Mouse (Mus musculus) heart, postnatal 25 days (tissue): Measurements from ENCODE around the gene 1810030O07Rik. TPM values are rescaled to one million over a fixed set of nuclear protein-coding genes. Genes with fewer than 3 reads are reported as not detected.
"Not testable (repeated sequence)": the region's sequence is repeated elsewhere in the genome, so short reads cannot be mapped to it uniquely, and the experiment has no call there.

Source experiments
- DNase-seq: peaks from one replicate; pipeline ENCODE4 v3.0.0; 2022; ENCODE audit warnings: low spot score
- intact Hi-C: fragments of 180-260 bp; cut with DNase I; formaldehyde crosslinking; loops from one replicate; pipeline ENCODE4 v1.15.1; 2025
- total RNA-seq, 2 experiments: library from RNA; stranded (reverse); gene quantifications; 2 replicates each; pipeline ENCODE4 v1.2.3; 2021

Gene 1810030O07Rik
- 10 to 100 TPM in 1 of 2 experiments, 1 to 10 TPM in 1; 7.8 to 12.1 TPM for total RNA-seq

DNA sequence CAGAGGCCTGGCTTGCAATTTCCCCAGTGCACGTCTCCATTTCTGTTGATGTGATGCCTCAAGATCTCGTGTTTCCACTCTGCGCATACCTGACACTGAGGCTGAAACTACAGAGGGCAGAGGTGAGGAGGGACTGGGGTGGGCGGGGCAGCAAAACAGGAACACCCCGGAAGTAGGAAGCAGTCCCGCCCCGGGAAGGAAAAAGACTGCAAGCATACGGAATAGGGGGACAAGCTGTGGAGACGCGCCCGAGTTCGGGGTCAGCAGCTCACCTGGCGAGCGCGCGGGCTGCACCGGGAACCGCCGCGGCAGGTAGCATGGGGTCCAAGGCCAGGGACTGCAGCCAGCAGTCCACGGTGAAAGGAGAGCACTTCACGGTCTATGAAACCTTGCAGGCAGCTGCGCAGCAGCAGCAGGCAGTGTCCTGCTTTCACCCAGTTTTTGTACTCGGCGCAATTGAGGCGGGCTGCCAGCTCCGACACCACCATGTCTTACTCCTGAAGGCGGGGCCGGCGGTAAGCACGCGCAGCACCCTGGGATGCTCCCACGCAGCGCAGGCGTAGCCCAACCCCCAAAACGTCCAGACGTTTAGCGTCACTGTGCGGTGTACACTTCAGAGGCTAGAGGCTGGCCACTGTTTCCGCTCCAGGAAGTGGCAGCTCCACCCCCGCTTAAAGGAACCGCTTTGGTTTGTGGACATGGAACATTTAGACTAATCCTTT is at the start of gene 1810030O07Rik:
1810030O07Rik (minus strand) TSS at position 615 of the 722 bp plus-strand sequence.
- intact Hi-C loops = loop anchor here (10.0 kb wide), 2 partner anchors 402 to 982 kb away; partner anchors contain the start of gene Usp9x
- DNase-seq = peak; percentile 85

DNA sequence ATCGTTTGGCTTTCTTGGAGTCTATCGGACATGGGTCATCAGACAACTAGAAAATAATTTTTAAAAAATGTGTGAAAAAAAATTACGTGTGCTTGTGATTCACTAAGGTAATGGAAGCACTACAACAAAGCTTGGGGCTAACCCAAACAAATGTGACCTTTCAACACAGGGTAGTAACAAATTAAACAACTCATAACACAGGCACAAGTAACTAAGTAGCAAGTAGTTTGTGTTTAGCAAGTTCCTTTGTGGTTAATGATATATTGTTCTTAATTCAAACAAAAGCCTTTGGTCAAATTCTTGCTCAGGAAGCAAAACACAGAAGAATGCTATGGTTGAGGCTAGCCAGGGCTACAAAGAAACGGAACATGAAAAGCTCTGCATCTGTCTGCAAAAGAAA is 42.6 kb upstream of the 1810030O07Rik start:
- intact Hi-C loops = no loop called here
- DNase-seq = no peak

DNA sequence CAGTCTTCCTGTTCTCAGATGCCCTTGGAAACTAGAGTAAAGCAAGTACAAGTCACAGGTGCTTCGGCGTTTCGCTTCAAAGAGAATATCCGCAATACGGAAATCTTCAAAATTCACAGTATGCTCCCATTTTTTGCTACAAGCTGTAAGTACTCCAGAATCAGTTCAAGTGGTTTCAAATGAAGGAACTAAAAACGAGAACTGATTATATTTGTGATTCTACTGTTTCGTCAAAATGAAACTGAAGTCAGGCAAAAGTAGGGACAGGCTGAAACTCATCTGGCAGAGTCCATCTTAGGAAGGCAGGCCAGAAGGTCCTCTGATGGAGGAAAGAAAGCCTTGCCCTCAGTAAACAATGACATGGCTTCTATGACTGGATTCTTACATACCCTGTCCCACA is 40.3 kb upstream of the 1810030O07Rik start:
- no peak for DNase-seq
- intact Hi-C loops = no loop called here

DNA sequence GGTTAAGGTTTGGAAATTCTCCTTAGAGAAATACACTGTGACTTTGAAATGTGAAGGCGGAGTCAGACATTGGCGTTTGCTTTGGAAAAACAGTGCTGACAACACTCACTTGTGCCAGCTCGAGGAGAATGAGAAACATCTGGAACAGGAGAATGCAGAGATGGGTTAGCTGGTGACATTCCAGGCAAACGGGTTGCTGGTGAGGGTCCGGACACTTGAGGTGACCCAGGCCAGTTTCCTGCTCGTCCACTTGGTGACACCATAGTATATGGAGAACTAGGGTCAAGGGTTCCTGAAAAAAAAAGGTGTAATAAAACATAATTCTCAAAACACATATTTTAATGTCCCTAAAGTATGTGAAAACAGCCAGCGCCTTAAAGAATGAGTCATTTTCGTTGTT is 13.4 kb upstream of the 1810030O07Rik start:
- no peak for DNase-seq
- intact Hi-C loops = no loop called here

DNA sequence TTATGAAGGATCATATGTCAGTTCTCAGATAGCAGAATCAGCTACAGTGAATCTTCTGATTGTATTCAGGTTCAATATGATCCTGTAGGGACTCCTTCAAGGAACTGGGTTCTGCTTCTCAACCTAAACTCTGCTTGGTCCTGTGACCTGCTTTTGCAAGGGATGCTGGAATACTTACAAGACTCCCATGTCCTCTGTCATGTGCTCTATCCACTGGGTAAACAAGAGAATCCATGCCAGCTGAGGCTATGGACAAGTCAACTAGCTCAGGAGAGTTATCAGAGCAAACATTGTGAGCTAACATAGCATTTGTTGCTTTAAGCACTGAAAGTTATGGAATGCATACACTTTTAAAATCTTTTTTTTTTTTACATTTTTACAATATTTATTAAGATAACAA is 12.6 kb upstream of the 1810030O07Rik start:
- intact Hi-C loops = no loop called here
- DNase-seq = no peak

DNA sequence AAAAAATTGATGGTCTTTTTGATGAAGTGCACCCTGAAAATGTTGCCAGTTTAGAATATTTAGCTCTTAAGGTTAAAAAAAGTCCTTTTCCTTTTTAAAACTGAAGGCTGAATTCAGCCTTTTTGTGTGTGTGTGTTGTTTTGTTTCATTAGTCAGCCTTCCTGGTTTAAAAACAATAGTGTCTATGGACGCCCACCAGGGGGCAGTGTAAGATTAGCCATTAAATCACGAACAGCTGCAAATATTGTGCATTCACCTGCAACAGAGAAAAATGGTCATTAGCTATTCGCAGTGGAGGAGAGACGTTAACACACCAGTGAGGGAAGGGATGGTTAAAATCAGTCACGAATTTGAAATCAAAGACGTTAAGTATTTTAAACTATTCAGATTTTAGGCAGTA is 3.9 kb upstream of the 1810030O07Rik start:
- intact Hi-C loops = loop anchor here (2.0 to 10.0 kb wide), 6 partner anchors 85 to 977 kb away; partner anchors contain the start of genes Med14 and Usp9x
- no peak for DNase-seq

DNA sequence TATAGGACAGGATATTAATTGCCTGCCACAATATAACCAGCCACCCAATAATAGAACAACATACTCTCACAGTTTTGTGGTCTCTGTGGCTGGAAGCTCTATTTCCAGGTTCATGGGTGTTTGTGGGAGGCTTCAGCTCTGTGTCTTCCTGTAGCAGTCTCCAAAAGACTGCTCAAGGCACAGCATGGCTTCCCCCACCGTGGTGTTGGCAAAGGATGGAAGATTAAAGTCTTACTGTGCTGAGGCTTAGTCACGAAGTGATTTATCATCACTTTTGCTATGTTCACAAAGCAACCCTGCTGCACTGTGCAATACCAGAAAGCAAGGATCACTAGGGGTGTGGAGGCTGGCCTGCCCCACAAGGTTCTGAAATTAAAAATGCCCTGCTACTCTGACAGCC is 19.6 kb downstream of the 1810030O07Rik start:
- DNase-seq = no peak
- intact Hi-C loops = no loop called here

DNA sequence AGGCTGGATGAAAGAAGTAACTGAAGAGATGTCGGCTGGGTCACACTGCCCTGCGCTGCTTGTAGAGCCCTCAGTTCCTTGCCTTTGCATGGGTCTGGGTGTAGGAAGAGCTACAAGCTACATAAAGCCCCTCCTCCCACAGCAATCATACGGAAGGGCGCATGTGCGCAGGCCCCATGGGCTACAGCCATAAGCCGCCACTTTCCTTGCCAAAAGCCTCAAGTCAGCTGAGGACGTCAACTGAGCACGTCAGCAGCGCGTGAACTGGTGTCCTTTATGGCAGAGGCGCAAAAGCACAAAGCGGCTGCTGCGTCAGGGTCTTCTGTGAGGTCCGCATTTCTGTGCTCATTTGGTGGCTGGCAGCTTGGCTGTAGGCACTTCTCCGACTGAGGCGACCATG is 21.6 kb downstream of the 1810030O07Rik start:
- DNase-seq = no peak
- intact Hi-C loops = no loop called here

DNA sequence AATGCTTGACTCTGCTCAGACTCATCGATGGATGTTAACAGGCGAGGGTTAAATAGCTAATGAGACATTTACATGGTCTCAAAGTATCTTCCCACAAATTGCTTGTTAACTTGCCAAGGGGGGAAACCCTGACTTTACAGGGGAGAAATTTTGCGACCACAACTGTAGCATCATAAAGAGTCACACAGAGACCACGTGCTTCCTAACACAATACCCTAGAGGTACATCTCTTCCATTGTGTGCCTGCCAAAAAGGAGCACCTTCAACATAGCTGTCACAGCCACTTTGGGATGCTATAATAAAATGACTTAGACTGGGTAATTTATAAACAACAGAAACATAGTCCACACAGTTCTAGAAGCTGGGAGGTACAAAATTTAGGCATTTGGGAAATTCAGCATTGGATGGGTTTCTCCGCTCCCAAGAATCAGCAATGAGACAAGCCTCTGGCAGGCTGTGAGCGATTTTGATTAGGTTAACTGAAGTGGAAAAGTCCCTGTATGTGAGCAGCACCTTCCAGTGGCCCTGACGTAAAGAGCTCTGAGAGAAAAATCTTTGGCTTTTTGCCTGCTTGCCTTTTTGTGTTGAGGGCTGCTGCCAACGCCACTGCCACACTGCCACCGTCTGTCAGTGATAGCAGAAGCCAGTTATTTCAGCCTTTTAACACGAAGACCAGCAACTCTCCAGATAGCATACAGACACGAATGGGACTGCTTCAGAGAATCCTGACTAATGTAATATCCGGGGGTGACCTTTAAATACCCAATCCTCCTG is 27.8 kb downstream of the 1810030O07Rik start:
- DNase-seq = no peak
- intact Hi-C loops = loop anchor here (5.0 kb wide), 1 partner anchor 103 kb away; no protein-coding TSS in a partner anchor

DNA sequence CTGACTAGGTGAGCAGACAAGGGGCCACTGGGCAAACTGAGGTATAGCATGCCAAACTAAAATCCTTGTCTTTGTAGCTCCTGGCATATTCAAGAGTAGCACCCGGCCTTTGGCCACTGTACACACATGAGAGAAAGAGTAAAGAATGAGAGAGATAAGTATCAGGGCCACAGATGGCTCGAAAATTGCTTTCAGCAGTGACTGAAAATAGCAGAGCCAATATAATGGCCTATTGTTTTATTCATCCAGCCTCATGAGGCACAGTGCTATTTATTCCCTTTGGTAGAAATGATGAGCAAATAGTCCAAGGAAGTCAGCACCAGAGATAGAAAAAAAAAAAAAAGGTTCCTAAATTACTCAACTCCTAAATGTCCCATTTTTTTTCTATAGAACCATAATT is 28.5 kb downstream of the 1810030O07Rik start:
- intact Hi-C loops = loop anchor here (5.0 kb wide), 1 partner anchor 103 kb away; no protein-coding TSS in a partner anchor
- DNase-seq = no peak

DNA sequence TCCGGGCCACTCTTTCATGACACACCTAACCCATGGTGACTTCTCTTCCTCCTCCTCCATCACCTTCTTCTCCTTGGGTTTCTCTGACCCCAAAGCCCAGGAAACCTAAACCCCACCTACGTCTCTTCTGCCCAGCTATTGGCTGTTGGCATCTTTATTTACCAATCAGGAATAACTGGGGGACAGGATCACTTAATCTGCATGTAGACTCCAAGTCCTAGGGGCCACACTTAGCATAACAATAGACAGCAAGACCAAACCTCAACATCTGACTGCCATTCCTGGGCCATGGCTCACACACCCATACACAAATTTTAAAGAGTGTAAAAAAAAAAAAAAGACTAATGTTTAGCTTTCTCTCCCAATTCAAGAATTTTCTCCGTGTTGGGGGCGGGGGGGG is 48.3 kb downstream of the 1810030O07Rik start:
- DNase-seq = no peak
- intact Hi-C loops = no loop called here

DNA sequence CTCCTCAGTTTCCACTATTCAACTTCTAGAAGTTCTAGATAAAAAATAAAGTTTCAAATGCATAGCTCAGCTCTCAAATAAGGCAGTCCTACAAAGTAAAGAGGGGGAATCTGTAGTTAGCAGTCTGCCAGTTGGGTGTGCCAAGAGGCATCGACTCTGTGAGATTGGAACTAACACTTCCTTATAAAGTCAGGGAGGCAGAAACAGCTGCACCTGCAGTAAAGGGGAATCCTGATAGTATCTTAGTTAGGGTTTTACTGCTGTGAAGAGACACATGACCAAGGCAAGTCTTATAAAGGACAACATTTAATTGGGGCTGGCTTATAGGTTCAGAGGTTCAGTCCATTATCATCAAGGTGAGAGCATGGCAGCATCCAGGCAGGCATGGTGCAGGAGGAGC is 61.1 kb downstream of the 1810030O07Rik start:
- DNase-seq, intact Hi-C loops: not testable (repeated sequence)

DNA sequence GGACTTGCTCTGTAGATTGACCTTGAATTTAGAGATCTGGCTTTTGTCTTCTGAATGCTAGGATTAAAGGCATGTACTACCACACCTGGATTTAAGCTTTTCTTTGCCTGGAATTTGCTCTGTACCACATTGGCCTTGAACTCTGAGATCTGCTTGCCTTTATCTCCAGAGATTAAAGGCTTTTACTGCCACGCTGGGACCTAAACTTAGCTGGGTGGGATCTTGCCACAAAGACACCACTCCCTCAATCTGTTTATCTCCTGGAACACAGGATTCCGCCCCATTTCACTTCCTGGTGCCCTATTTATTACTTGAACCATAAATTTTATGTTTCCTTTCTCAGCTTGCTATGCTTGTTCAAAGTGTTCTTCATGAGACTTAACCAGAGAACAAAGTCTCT is 62.3 kb downstream of the 1810030O07Rik start:
- intact Hi-C loops = no loop called here

DNA sequence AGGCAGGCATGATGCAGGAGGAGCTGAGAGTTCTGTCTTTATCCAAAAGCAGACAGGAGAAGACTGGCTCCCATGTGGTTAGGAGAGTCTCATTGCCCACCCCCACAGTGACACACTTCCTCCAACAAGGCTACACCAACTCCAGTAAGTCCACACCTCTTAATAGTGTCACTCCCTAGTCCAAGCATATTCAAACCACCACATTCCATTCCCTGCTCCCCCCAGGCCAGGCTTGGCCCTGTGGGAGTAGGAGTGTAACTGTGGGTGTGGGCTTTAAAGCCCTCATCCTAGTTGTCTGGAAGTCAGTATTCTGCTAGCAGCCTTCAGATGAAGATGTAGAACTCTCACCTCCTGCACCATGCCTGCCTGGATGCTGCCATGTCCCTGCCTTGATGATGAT is 62.9 kb downstream of the 1810030O07Rik start:
- DNase-seq, intact Hi-C loops: not testable (repeated sequence)

More for the DNA sequence above, 62.3 kb downstream of the 1810030O07Rik start:
- DNase-seq = no peak

Other genes starting within 250 kb of the 1810030O07Rik start
- 10 to 100 TPM; 18.0 to 22.4 TPM for gene Atp6ap2, start 85.9 kb downstream of the 1810030O07Rik start, total RNA-seq
- 10 to 100 TPM; 25.9 to 29.0 TPM for gene Med14, start 88.4 kb upstream of the 1810030O07Rik start, total RNA-seq